Mouse (Mus musculus) common myeloid progenitor, adult 5-6 weeks (primary cell): Measurements from ENCODE around the gene Olfr1448. TPM values are rescaled to one million over a fixed set of nuclear protein-coding genes. Genes with fewer than 3 reads are reported as not detected.
"Not testable (repeated sequence)": the region's sequence is repeated elsewhere in the genome, so short reads cannot be mapped to it uniquely, and the experiment has no call there.

ENCODE experiments used
- ATAC-seq: replicated peaks from 2 replicates; pipeline ENCODE4 v1.8.0; 2016; ENCODE audit warnings: low read depth, mild to moderate bottlenecking, moderate TSS enrichment, inconsistent platforms; ENCODE audit not compliant: poor library complexity, severe bottlenecking
- total RNA-seq: library from RNA; stranded (forward); fragments of 200-1000, 187-1606 nt; gene quantifications from 2 replicates; pipeline ENCODE4 v1.2.3, GENCODE M21; 2017

Olfr1448 gene
- not detected in 2 replicates for total RNA-seq

DNA sequence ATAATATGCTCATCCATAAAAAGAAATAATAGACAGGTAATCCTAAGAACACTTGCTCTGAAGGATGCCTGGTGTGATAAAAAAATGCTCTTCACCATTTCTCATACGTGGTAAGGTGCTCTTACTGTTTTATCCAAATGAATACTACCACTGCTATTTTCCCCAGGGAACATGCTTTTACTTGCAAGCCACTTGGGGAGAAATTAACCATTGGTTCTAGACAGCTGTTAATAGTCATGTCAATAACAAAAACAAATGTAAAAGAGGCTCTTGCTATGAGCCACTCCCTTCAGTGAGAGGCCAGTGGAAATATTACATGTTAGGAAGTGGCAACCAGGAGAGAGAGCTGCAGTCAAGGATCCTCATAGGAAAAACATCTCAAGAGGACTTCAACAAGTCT is at the start of gene Olfr1448:
Olfr1448 (minus strand) TSS at position 101 of the 400 bp plus-strand sequence.
- no peak for ATAC-seq

DNA sequence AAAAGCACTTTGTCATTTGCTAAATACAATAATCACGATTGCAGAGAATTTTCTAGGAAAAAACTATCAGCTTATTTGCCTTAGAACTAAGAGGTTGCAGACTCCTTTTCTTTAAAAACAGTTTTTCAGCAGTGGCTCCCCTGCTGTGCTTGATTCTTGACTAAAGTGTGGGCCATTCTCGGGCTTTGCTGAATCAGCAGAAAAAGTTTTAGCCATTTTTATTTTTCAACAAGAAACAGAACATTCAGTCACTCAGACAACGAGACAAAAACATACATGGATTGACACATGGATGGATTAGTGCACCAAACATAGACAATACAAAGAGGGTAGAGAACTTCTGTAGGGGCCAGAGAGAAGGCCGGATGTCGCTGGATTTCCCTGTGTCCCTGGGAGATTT is 45.9 kb upstream of the Olfr1448 start:
- not testable (repeated sequence) for ATAC-seq

DNA sequence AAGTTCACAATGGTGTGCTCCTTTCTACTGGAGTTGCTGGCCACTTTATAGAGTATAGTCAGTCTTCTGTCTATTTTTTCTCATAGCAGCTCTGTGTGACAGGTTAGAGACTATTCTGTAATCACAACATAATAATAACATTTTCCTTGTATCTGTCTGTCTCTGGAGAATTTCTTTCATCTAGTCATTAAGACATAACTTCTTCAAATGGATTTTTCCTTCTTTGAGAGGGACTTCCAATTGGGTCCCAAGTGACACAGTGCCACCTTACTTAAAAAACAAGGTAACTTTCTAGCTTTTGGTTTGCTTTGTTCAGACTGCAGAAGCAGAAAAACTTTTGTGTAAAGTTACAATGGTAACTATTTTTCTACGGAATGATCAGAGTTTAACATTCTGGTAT is 25.7 kb upstream of the Olfr1448 start, which contains the start of gene Olfr1450:
Olfr1450 (plus strand) TSS at position 301 of the 400 bp plus-strand sequence.
- no peak for ATAC-seq

DNA sequence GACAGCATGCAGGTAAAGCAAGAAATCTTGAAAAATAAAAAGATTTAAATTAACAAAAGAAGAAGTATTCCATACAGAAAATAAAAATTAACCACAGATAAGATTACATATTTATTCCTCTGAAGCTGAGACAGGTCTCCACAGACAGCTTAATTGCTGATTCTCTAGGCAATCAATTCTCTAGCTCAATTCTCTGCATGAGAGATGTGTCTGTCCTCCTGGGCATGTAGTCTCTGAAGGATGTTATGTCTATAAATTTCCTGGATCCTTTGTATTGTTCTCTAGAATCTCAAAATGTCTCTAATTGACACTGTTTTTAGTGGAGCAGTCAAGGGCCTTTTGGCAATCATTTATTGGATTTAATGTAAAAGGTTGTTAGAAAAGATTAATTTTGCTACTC is 6.3 kb upstream of the Olfr1448 start, which contains the start of gene Olfr1449:
Olfr1449 (plus strand) TSS at position 301 of the 400 bp plus-strand sequence.
- ATAC-seq: no peak

DNA sequence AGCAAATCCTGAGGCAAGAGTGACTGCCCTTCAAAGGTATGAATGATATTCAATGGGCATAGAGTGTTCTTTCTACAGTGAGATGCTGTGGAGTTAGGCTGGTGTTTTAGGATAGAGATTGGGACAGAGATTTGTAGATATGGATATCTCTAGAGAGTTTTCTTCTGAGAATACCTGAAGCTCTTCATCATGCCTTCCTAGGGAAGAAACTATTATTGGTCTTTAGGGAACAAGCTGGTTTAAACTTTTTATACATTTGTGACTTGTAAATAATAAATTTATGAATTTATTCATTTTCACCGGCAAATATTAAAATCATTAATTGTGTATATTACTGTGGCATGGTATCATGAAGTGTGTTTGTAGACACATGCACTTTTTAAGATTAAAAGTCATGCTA is 20.6 kb downstream of the Olfr1448 start, which contains the start of gene Olfr1447:
Olfr1447 (minus strand) TSS at position 101 of the 400 bp plus-strand sequence.
- no peak for ATAC-seq

DNA sequence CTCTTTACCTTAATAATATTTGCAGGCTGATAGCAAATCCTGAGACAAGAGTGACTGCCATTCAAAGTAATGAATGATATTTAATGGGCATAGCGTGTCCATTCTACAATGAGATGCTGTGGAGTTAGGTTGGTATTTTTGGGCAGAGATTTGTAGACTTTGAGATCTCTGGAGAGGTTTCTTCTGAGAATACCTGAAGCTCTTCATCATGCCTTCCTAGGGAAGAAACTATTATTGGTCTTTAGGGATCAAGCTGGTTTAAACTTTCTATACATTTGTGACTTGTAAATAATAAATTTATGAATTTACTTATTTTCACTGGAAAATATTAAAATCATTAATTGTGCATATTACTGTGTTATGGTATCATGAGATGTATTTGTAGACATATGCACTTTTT is 30.8 kb downstream of the Olfr1448 start, which contains the start of gene Olfr1446:
Olfr1446 (minus strand) TSS at position 101 of the 400 bp plus-strand sequence.
- no peak for ATAC-seq

DNA sequence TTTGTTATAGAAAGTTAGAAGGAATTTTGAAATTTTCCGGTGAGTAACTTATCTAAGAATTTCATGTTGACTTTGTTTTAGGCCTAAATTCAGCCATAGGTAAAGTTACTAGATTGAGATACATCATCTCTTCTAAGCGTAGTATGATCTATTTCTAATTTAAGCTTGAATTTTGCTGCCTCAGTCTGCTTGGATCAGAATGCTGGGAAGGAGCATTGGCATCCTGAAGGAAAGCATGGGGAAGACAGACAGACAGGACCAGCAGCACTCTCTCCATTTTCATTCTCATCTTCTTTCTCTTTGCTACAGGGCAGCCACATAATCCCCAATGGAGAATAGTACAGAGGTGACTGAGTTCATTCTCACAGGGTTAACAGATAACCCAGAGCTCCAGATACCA is 40.7 kb downstream of the Olfr1448 start, which contains the start of gene Olfr1445:
Olfr1445 (plus strand) TSS at position 301 of the 400 bp plus-strand sequence.
- no peak for ATAC-seq

Other genes starting within 250 kb of the Olfr1448 start
- gene Olfr1443, start 246.3 kb downstream of the Olfr1448 start, total RNA-seq: not detected in 2 replicates
- not detected in 2 replicates for gene Keg1, start 228.6 kb downstream of the Olfr1448 start, total RNA-seq
- gene Cntf, start 158.8 kb downstream of the Olfr1448 start, total RNA-seq: 2.2 and 4.0 TPM in 2 replicates
- 124 and 125 TPM in 2 replicates for gene Zfp91, start 128.3 kb downstream of the Olfr1448 start, total RNA-seq
- gene Lpxn, start 128.2 kb downstream of the Olfr1448 start, total RNA-seq: 1.6 and 4.3 TPM in 2 replicates
- gene Gm5244, start 77.7 kb downstream of the Olfr1448 start, total RNA-seq: not detected in 2 replicates
- not detected in 2 replicates for gene Olfr1444, start 67.1 kb downstream of the Olfr1448 start, total RNA-seq
- gene Olfr1445, start 40.6 kb downstream of the Olfr1448 start, total RNA-seq: not detected in 2 replicates
- gene Olfr1446, start 30.9 kb downstream of the Olfr1448 start, total RNA-seq: not detected in 2 replicates
- gene Olfr1447, start 20.7 kb downstream of the Olfr1448 start, total RNA-seq: not detected in 2 replicates
- gene Olfr1449, start 6.4 kb upstream of the Olfr1448 start, total RNA-seq: not detected in 2 replicates
- gene Olfr1450, start 25.8 kb upstream of the Olfr1448 start, total RNA-seq: not detected in 2 replicates
- not detected in 2 replicates for gene Olfr1451, start 70.6 kb upstream of the Olfr1448 start, total RNA-seq
- gene Olfr1453, start 103.9 kb upstream of the Olfr1448 start, total RNA-seq: not detected in 2 replicates
- gene Olfr1454, start 136.2 kb upstream of the Olfr1448 start, total RNA-seq: not detected in 2 replicates
- not detected in 2 replicates for gene Olfr1457, start 173.5 kb upstream of the Olfr1448 start, total RNA-seq
- gene Olfr1458, start 182.4 kb upstream of the Olfr1448 start, total RNA-seq: not detected in 2 replicates
- not detected in 2 replicates for gene Olfr1459, start 225.1 kb upstream of the Olfr1448 start, total RNA-seq
- gene Olfr1461, start 238.6 kb upstream of the Olfr1448 start, total RNA-seq: not detected in 2 replicates